Mouse (Mus musculus) C2C12 (cell line): ENCODE data around the gene Strip1.

Experiments used
- CTCF ChIP-seq: IDR thresholded peaks from one replicate; pipeline ENCODE4 v1.5.1; 2011; ENCODE audit not compliant: control insufficient read depth, insufficient read depth, insufficient read length
- MAX ChIP-seq: IDR thresholded peaks from one replicate; pipeline ENCODE4 v1.6.1; 2011; ENCODE audit warnings: mild to moderate bottlenecking, control low read depth
- MYOG ChIP-seq: IDR thresholded peaks from one replicate; pipeline ENCODE4 v1.6.1; 2011; ENCODE audit not compliant: control insufficient read depth, insufficient read length; ENCODE audit errors: extremely low read depth

DNA sequence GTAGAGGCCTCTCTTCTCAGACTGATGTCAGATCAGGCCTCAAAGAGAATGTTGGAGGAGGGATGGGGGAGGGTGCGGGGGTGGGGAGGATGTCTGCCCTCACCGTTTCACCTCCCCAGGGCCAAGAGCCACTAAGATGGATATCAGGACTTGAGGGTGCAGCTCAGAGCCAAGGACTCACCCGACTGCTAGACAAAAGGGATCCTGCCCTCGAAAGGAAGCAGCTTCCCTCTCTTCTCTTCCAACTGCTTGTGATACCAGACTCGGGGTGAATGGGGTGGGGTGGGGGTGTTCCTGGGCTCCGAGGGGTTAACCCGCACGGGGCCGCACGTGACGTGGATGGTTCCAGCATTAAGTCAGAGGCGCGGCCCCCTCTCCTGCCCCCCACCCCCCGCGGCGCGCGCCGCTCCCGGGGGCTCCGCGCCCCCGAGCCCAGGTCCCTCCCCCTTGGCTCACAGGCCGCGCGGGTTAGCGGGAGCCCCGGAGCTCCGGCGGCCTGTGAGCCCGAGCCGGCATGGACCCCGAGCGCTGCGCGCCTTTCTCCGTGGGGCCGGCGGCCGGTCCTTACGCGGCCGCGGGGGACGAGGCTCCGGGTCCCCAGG lies 36.7 kb downstream of the Strip1 start, which contains the start of gene Alx3:
- no peak for TF ChIP-seq CTCF
- no peak for TF ChIP-seq MAX
- TF ChIP-seq MYOG, result no peak
